Mouse (Mus musculus): ENCODE results near the gene Dnah1.

- TF ChIP-seq CTCF (IDR thresholded peaks at IDR 0.05; ENCODE audit: borderline replicate concordance, extremely low read depth, insufficient read depth, insufficient read length) (peak; percentile 58; the same call in 1 of the 2 replicates), POLR2A (IDR thresholded peaks at IDR 0.05; ENCODE audit: borderline replicate concordance, extremely low read depth, insufficient read depth, insufficient read length, poor library complexity, severe bottlenecking) (no peak)
These were observed 41.7 kb upstream of the Dnah1 start for GRCm38 (mm10) chr14:31365350-31365749.
